Mouse (Mus musculus) WW6 (cell line): Measurements from ENCODE around the gene Adarb1.
"Not testable (repeated sequence)": the region's sequence is repeated elsewhere in the genome, so short reads cannot be mapped to it uniquely, and the experiment has no call there.

ENCODE experiments used
- DNase-seq: peaks from one replicate; pipeline ENCODE4 v3.0.0-alpha.2; 2013; ENCODE audit warnings: low read depth, low spot score

Gene Adarb1

DNA sequence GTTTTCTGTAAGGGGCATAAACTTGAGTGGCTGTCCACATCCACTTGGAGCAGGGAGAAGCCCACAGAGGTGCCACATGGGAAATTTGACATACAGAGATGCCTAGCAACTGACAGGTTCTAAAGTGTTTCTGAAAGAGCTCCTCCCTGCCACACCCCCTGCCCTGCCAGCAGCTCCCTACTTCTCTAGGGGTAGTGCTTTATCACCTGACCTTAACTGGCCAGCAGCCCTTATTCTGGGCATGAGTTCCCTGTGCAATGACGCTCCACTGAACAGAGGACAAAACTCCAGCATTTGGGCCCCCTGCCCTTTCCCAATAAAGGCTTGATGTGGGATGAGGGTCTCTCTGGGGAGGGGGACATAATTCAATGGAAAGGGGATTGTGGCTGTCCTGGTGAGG is 97.1 kb downstream of the Adarb1 start:
- no peak for DNase-seq

DNA sequence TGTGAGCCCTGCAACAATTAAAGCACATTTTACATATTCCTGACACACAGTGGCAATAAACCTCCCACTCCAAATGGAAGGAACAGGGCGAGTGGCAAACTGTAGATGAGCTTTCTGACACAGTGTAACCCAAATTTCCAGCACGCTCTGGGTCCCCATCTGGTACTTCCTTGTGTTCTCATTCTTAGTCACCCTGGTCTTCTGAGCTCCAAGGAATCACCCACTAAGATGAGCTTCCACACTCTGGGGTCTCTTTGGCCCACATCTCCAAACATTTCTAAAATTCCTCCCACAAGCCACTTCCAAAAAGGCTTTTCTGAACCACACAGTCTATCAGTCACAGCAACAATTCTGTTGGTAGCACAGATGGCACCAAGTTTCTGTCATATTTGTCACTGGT is 102.4 kb downstream of the Adarb1 start:
- DNase-seq = no peak

- DNase-seq = no peak
These were observed 103.3 kb downstream of the Adarb1 start for GRCm38 (mm10) chr10:77314711-77315266.

DNA sequence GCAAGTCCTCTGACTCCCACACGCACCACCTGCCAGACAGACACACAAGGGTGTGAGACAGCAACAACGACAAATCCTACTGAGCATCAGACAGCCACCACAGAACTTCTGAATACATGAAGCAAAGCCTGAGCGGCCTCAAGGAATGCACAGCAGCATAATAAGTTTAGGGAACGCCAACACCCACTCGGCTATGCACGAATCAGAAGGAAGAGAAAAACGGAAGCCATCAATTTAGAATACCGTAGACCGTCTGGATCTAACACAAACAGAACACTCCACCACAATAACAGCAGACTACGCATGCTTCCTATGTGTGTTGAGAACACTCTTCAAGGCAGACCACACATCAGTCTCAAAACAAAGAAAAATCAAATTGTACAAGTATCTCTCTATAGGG is 109.1 kb downstream of the Adarb1 start:
- no peak for DNase-seq

- no peak for DNase-seq
These were observed 112.3 kb downstream of the Adarb1 start for GRCm38 (mm10) chr10:77305766-77306165.

- DNase-seq = no peak
These were observed 113.1 kb downstream of the Adarb1 start for GRCm38 (mm10) chr10:77304840-77305533.

DNA sequence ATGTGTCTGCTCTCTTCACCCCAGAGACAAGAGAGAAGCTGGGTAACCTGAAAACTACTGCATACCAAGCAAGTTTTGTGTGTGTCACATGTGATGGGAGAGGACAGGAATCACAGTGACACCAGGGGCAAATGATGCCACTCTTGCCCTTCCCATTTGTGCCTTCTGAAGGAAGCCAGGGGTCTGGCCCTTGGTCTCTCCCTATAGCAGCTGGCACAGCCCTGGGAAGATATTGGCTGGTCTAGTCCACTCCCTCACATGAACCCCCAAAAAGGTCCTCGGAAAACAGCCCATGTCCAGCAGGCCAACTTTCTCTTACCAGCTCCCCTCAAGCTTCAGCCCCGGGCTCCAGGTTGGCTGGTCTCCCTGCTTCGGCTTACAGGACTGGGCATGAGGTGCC is 113.7 kb downstream of the Adarb1 start:
- DNase-seq = no peak

DNA sequence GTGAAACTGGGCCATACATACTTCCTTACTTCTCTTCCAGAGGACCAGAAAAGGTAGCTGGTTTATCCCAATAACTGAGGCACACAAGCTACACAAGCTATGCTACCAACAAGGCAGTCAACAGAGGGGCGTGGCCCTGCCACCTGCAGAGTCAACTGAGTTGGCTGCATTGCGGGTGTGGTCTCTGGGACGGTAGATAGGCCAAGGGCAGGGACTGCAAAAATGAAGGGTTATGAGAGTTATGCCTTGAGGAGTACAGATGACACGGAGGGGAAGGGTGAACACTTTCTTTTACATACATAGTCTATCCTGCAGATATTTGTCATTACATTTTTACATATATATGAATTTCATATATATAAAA is 117.2 kb downstream of the Adarb1 start:
- no peak for DNase-seq

GRCm38 (mm10) chr10:77300237-77300933 is 117.7 kb downstream of the Adarb1 start:
- no peak for DNase-seq

DNA sequence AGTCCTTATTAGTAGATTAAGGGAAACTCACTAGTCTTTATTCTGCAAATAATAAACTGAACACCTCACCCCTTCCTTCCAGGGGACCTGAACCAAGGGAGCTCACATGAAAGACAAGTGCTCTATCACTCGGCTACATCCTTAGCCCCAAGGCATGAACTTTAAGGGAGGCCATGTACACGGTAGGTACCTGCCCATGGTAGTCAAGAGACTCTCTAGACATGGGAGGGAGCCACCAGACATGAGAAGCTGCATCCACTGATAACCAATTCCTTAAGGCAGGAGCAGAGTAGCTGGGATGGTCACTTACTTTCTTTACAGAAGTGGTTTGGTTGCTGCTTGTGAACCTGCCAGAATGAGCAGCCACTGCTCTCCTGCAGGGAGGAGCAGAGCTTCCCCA is 118.9 kb downstream of the Adarb1 start:
- no peak for DNase-seq

- no peak for DNase-seq
These were observed 119.4 kb downstream of the Adarb1 start for GRCm38 (mm10) chr10:77298621-77299020.

DNA sequence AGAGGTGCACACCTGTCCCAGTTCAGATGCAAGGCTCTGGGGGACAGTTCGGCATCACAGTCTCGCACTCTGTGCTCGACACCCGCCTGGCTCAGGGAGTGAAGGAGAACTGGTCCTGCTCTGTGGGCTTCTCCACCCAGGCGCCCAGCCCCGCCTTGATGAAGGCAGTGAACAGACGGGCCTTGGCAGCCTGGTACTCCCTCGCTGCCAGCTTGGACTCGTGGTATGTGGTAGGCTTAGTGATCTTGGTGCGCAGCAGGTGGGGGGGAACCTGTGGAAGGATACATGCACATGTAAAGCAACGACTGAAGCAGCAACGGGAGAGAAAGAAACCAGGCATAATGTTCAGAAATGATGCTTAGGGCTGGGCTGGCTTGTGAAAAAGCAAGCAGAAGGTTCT is 123.4 kb downstream of the Adarb1 start:
- DNase-seq = no peak

GRCm38 (mm10) chr10:77290624-77291366 is 127.3 kb downstream of the Adarb1 start:
- no peak for DNase-seq

DNA sequence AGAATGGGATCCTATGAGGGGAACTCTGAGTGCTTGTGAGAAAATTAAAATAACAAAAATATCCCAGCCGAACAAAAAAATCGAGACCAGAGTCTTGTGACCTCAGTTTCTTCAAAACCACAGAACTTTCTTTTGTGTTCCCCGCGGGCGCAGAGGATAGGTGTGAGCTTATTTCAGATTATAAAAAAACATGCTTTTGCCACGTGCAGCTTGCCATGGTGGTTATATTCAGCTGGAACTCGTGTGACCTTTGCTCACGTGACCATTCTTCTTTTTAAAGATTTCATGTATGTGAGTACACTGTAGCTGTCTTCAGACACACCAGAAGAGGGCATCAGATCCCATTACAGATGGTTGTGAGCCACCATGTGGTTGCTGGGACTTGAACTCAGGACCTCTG is 128.5 kb downstream of the Adarb1 start:
- no peak for DNase-seq

DNA sequence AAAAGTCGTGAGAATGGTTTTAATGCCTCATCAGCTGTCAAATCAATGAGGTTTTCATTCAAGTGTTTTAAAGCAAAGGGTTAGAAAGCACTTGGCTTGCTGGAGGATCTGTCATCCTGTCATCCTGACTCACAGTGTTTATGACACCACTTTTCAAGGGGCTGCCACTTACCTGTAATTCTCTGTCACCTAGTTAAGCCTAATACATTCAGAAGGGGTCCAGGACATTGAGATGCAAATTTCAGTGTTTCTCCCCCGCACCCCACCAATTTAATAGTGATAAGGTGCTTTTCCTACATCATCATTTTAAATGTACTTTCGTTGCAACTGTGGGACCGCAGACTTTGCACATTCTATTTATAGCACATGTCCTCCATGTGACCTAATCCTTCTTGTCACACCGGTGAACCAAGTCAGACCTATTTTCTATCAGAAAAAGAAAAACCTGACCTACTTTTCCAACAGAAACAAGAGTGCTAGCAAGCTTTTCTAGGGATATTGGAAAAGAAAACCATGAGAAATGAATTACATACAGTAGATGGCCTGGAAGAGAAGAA is 129.4 kb downstream of the Adarb1 start:
- no peak for DNase-seq

DNA sequence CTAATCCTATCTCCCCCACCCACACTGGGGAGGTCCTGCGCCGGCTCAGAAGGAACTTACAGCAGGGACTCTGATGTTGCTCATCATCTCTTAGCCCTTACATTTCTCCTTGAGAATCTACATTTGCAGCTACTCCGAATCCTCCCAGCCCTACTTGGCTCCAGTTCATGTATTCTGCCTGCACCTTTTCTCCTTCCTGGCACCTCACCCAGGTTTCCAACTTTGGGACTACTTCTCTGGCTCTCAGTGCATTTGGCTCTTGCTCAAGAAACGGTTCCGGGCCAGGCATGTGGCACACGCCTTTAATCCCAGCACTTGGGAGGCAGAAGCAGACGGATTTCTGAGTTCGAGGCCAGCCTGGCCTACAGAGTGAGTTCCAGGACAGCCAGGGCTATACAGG is 130.4 kb downstream of the Adarb1 start:
- no peak for DNase-seq

DNA sequence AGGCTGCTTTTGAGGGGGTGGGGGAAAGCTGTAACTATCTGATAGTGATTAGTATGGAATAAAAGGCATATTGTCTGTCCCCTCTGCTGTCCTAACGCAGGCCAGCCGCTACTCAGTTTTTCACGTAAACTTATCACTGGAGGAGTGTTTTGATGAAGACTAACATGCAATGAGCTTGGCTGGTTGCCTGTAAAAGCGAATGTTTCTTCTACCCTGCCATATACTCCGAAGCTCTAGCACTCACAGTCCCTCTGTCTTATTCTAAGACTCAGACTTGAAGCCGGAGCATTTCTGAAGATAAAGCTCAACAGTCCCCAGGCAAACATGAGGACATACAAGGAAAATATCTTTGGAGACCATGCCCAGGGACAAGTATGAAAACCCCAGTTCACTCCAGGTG is 133.2 kb downstream of the Adarb1 start:
- DNase-seq = no peak

DNA sequence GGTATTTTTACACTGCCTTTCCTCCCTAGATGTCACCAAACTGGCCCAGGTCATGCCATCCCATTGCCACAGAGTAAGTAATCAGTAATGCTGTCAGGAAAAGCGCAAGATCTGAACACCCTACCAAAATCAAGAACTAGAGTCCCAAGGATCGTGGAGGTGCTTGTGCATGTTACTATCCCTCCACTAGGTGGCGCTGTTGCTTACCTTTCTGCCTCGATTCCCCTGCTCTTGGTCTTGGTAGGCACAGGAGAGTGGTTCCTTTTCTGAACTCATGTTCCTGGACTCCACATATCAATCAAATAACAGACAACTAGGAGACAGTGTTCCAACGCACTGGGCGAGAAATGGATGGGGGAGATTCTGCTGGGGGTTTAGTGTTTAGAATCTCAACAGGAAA is 135.2 kb downstream of the Adarb1 start:
- peak; percentile 40 for DNase-seq

- not testable (repeated sequence) for DNase-seq
These were observed 136.0 kb downstream of the Adarb1 start for GRCm38 (mm10) chr10:77282085-77282484.

- DNase-seq = no peak
These were observed 144.3 kb downstream of the Adarb1 start for GRCm38 (mm10) chr10:77273798-77274197.

DNA sequence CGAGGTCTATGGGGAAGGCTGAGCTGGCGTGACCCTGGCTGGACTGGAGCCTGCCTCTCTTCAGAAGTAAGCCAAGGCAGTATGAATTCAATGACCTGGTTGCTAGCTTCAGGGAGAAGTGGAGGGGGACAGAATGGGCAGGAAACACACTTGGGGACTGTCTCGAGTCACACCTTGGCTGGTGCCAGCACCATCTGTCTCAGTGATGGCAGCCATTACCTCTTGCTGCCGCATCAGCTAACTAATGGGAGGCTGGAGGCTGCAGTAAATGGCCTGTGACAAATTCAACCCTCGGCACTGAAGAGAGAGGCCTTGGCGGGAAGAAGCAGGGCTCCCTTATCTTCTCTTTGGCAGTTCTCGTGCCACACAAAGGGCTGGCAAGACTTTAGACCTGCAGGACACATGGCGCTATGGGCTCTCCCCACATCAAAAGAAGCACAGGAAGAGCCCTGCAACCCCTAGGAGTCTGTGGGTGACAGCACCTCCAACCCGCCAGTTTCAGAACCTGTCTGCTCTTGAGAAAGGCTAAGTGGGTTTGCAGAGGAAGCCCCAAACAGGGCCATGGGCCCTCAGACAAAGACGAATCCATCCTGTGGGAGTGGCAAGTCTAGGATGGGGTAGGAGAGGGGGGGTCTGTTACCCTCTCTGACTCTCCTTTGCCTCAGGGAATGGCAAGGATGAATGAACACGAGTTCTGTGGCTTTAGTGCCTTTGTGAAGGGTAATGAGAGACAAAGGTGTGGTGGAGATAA is 144.9 kb downstream of the Adarb1 start:
- DNase-seq = no peak
